Mouse (Mus musculus) inflammation-experienced regulatory T-cells, adult 6 months (primary cell): ENCODE results near the gene Olfr1052. TPM values are rescaled to one million over a fixed set of nuclear protein-coding genes. Genes with fewer than 3 reads are reported as not detected.
"Not testable (repeated sequence)": the region's sequence is repeated elsewhere in the genome, so short reads cannot be mapped to it uniquely, and the experiment has no call there.

ENCODE experiments used
- ATAC-seq: one replicate; pipeline ENCODE4 v1.8.0; 2017
- polyA plus RNA-seq, 3 experiments: library from polyadenylated mRNA; unstranded; fragments of 100-300 nt; shearing (Covaris generic); gene quantifications; one replicate each; pipeline ENCODE4 v1.2.1; 2017

The Olfr1052 gene
- polyA plus RNA-seq, result under 1 TPM in 1 of 3 experiments, not detected in 2; 0.21 TPM

DNA sequence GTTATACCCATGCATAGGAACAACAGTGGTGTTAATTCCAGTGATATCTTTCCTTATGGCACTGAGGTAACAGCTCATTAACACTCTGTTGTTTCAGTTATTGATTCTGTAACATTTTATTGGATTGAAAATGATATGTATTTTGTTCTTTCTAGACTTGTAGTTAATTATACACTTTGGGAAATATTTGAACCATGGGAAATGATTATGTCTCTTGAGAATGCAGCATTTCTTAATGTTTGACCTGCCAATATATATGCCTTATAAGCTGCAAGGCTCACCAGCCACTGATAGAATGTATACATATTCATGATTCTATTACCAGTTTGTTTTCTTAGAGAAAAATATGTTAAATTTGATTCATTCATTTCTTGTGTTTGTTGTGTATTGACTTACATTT, at the start of gene Olfr1052:
Gene Olfr1052 (plus strand): TSS at position 301 of the 400 bp plus-strand sequence.
- ATAC-seq, result no peak

DNA sequence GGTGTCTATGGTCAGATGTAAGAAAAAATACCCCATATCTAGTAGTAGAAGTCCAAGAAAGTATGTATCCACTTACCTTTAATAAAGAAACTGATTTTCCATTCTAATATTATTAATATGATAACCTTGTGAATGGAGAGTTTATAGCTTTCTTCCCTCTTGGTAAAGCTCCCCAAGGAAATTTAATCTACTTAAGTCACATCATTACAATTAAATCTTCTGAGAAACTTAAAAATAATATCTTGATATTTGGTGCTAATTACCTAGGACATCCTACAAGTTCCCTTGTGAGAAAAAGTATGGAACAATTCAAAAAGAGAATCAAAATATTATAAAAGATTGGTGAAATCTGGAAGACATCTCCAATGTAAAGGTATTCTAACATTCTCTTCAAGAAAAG, 34.0 kb upstream of the Olfr1052 start, which contains the start of gene Olfr1049:
Gene Olfr1049 (minus strand): TSS at position 101 of the 400 bp plus-strand sequence.
- ATAC-seq, result not testable (repeated sequence)

DNA sequence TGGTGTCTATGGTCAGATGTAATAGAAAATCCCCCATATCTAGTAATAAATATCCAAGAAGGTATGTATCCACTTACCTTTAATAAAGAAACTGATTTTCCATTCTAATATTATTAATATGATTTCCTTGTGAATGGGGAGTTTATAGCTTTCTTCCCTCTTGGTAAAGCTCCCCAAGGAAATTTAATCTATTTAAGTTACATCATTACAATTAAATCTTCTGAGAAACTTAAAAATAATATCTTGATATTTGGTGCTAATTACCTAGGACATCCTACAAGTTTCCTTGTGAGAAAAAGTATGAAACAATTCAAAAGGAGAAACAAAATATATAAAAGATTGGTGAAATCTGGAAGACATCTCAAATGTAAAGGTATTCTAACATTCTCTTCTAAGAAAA, 13.3 kb upstream of the Olfr1052 start, which contains the start of gene Olfr1051:
Gene Olfr1051 (minus strand): TSS at position 101 of the 400 bp plus-strand sequence.
- ATAC-seq, result not testable (repeated sequence)

DNA sequence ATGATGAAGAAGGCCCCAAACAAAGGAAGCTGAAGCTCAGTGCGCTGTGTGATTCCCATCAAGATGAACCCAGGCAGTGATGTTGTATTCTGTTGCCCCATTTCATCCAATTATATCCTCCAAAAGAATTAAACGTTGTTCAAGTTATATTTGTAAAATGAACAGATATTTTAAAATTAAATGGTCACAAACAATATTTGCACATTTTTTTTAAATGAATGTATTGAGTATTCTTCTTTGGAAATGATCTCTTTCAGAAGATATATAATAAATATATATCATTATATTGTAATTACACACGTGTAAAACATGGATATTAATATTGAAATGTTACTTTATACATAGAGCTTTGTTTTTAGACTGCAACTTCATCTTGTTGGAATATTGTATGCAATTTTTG, 22.9 kb downstream of the Olfr1052 start, which contains the start of gene Olfr1053:
Gene Olfr1053 (minus strand): TSS at position 101 of the 400 bp plus-strand sequence.
- no peak for ATAC-seq

DNA sequence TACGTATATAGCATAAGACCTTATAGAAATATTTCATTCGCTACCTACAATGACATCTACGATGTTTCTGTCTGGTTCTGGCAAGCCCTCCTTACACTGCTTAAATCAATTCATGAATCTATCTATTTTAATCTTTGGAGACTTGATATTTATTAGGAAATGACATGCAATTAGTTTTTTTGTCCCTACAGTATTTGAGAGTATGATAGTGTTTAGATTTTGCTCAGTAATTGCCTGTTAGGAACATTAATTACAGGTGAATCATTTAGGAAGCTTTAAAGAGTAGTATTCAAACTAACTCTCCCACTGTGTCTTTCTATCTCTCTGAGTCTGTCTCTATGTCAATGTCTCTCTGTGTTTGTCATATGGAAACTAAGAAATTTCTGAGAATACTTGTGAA, 43.1 kb downstream of the Olfr1052 start, which contains the start of gene Olfr1054:
Gene Olfr1054 (minus strand): TSS at position 101 of the 400 bp plus-strand sequence.
- no peak for ATAC-seq

Other genes with a start within 250 kb of the Olfr1052 start
- not detected for gene Olfr1034, start 246.6 kb upstream of the Olfr1052 start, polyA plus RNA-seq
- gene Olfr1036, start 218.5 kb upstream of the Olfr1052 start, polyA plus RNA-seq, result not detected
- not detected for gene Olfr1037, start 205.1 kb upstream of the Olfr1052 start, polyA plus RNA-seq
- not detected for gene Olfr1039, start 156.5 kb upstream of the Olfr1052 start, polyA plus RNA-seq
- not detected for gene Olfr1040, start 145.7 kb upstream of the Olfr1052 start, polyA plus RNA-seq
- not detected for gene Olfr1042, start 130.6 kb upstream of the Olfr1052 start, polyA plus RNA-seq
- gene Olfr1043, start 124.9 kb upstream of the Olfr1052 start, polyA plus RNA-seq, result not detected
- not detected for gene Olfr1044, start 114.6 kb upstream of the Olfr1052 start, polyA plus RNA-seq
- gene Olfr52, start 106.8 kb upstream of the Olfr1052 start, polyA plus RNA-seq, result not detected
- not detected for gene Olfr1045, start 89.4 kb upstream of the Olfr1052 start, polyA plus RNA-seq
- not detected for gene Olfr1046, start 73.1 kb upstream of the Olfr1052 start, polyA plus RNA-seq
- not detected for gene Olfr1047, start 61.1 kb upstream of the Olfr1052 start, polyA plus RNA-seq
- gene Olfr1048, start 52.2 kb upstream of the Olfr1052 start, polyA plus RNA-seq, result not detected
- gene Olfr1049, start 34.1 kb upstream of the Olfr1052 start, polyA plus RNA-seq, result not detected
- not detected for gene Olfr1051, start 13.4 kb upstream of the Olfr1052 start, polyA plus RNA-seq
- gene Olfr1053, start 22.8 kb downstream of the Olfr1052 start, polyA plus RNA-seq, result not detected
- gene Olfr1054, start 43.0 kb downstream of the Olfr1052 start, polyA plus RNA-seq, result not detected
- gene Olfr1055, start 57.8 kb downstream of the Olfr1052 start, polyA plus RNA-seq, result not detected
- not detected for gene Olfr1056, start 70.0 kb downstream of the Olfr1052 start, polyA plus RNA-seq
- gene Olfr1057, start 85.9 kb downstream of the Olfr1052 start, polyA plus RNA-seq, result not detected
- not detected for gene Olfr1058, start 96.1 kb downstream of the Olfr1052 start, polyA plus RNA-seq
- gene Olfr1061, start 121.6 kb downstream of the Olfr1052 start, polyA plus RNA-seq, result not detected
- not detected for gene Olfr1062, start 134.3 kb downstream of the Olfr1052 start, polyA plus RNA-seq
- not detected for gene Olfr1065, start 158.1 kb downstream of the Olfr1052 start, polyA plus RNA-seq
- not detected for gene Olfr1066, start 163.8 kb downstream of the Olfr1052 start, polyA plus RNA-seq
- not detected for gene Olfr228, start 194.9 kb downstream of the Olfr1052 start, polyA plus RNA-seq
- not detected for gene Olfr1076, start 216.0 kb downstream of the Olfr1052 start, polyA plus RNA-seq